Mouse (Mus musculus): ENCODE data around the gene Gls2. TPM values are rescaled to one million over a fixed set of nuclear protein-coding genes. Genes with fewer than 3 reads are reported as not detected.

The Gls2 gene
- total and polyA plus RNA-seq, 2 experiments from 2014 or later: 0.33 TPM; not detected in 1

DNA sequence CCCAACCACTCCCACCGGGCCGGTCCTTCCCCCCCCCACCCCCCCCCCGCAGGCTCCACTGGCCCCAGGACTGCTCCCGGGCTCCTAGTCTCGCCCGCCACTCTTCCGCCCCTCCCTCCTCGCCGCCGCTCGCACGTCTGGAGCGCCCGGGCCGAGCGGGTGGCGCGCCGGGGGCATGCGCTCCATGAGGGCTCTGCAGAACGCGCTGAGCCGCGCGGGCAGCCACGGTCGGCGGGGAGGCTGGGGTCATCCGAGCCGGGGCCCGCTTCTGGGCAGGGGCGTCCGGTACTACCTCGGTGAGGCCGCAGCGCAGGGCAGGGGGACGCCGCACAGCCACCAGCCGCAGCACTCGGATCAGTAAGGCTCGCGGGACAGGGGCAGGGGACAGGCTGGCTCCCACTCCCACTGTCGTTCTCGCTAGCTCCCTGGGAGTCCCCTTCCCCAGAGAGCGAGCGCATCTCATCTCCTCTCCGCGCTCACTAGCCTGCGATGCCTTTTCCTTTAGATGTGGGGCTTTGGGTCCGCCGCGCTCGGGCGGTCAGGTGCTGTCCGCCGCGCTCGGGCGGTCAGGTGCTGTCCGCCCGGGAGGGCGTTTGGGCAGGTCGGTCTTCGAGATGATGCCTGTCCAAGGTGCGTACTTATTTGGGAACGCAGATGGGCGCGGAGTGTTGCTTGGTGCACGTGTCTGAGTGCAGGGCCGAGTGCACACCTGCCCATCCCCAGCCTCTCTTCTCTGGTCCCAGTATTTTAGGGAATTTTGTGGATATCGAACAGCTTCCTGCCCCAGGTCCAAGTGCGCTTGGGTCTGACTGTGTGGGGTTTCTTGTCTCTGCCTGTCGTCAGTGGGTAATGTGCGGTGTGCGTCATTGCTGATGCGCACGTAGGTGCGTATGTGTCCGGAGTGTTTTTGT, 549 bp downstream of the Gls2 start:
- TF ChIP-seq CTCF (IDR thresholded peaks at IDR 0.05; ENCODE audit: low read depth): no peak
- TF ChIP-seq EP300 (IDR thresholded peaks at IDR 0.05; ENCODE audit: low read depth): no peak
- Histone ChIP-seq H3K36me3 (replicated peaks; ENCODE audit: control insufficient read depth, insufficient read depth, low read length) (no peaks in the 10 kb centered on the region), H3K9me3 (replicated peaks; ENCODE audit: control insufficient read depth, low read length) (no peaks in the 10 kb centered on the region), H3K4me1 (ENCODE audit: control insufficient read depth, insufficient read depth) (peaks cover 6% of the 10 kb centered on the region; the same call in 1 of the 2 replicates), H3K4me2 (ENCODE audit: low read depth, low read length) (peak overlapping the region; percentile 99), H3K27me3 (ENCODE audit: control insufficient read depth, insufficient read depth, low read length) (peaks cover 9% of the 10 kb centered on the region), H3K4me3 (ENCODE audit: low read depth, low read length) (peak overlapping the region; percentile 64), H3K9ac (replicated peaks; ENCODE audit: low read depth, low read length) (peak overlapping the region; percentile 51), H3K27ac (ENCODE audit: low read depth) (no peak overlapping the region)
- DNase-seq (ENCODE audit: low spot score) (peak; percentile 40), ATAC-seq (ENCODE audit: insufficient read depth, low read depth) (peak; percentile 78)
- 2% methylated on average over 57 of the region's 79 CpGs for WGBS

DNA sequence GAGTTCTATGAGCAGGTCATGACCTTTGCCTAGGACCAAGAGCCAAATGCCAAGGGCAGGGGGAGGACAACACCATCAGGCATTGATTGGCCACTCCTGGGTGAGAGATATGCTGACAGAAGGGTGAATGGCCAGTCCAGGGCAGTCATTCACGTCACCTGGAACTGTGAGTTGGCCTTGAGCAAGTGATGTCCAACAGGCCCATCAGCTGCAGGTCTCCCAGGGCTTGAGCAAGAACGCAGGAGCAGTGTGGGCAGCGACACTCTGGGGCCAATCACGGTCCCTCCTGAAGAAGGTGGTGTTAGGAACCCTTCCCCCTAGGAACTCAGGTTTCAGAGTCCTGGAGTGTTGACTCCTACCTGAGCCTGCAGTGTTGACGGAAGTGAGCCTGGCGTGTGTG, 7.6 kb downstream of the Gls2 start:
- TF ChIP-seq EP300 (IDR thresholded peaks at IDR 0.05; ENCODE audit: low read depth) (no peak), CTCF (IDR thresholded peaks at IDR 0.05; ENCODE audit: low read depth) (no peak)
- H3K4me1 ChIP-seq (ENCODE audit: control insufficient read depth, insufficient read depth): no peaks in the 10 kb centered on the region
- 68% methylated on average over 6 of the region's 6 CpGs for WGBS
- ATAC-seq (ENCODE audit: insufficient read depth, low read depth) (no peak), DNase-seq (ENCODE audit: low spot score) (no peak)
- H3K4me3 ChIP-seq (ENCODE audit: low read depth, low read length): no peak overlapping the region
- no peak overlapping the region for H3K27ac ChIP-seq (ENCODE audit: low read depth)
- no peaks in the 10 kb centered on the region for H3K36me3 ChIP-seq (replicated peaks; ENCODE audit: control insufficient read depth, insufficient read depth, low read length)
- H3K27me3 ChIP-seq (ENCODE audit: control insufficient read depth, insufficient read depth, low read length): no peaks in the 10 kb centered on the region
- no peak overlapping the region for H3K9ac ChIP-seq (replicated peaks; ENCODE audit: low read depth, low read length)
- H3K4me2 ChIP-seq (ENCODE audit: low read depth, low read length): no peak overlapping the region
- no peaks in the 10 kb centered on the region for H3K9me3 ChIP-seq (replicated peaks; ENCODE audit: control insufficient read depth, low read length)

DNA sequence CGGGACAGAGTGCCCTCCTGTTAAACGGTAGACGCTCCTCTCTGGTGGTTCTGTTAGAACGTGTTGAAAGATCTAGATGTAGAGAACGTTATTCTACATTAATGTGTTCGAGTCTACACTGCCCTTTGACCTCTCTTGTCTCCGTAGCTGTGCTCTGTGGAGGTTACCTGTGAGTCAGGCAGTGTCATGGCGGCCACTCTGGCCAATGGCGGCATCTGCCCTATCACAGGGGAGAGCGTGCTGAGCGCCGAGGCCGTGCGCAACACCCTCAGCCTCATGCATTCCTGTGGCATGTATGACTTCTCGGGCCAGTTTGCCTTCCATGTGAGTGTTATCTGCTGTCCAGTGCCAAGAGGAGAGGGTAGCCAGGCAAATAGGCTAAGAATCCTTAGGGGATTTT, 10.7 kb downstream of the Gls2 start:
- no peaks in the 10 kb centered on the region for H3K4me1 ChIP-seq (ENCODE audit: control insufficient read depth, insufficient read depth)
- no peak overlapping the region for H3K9ac ChIP-seq (replicated peaks; ENCODE audit: low read depth, low read length)
- 83% methylated on average over 15 of the region's 15 CpGs for WGBS
- no peak overlapping the region for H3K27ac ChIP-seq (ENCODE audit: low read depth)
- no peak overlapping the region for H3K4me3 ChIP-seq (ENCODE audit: low read depth, low read length)
- H3K36me3 ChIP-seq (replicated peaks; ENCODE audit: control insufficient read depth, insufficient read depth, low read length): 0 out of 2 replicates have a peak, but pooled peaks cover 3% of the 10 kb centered on the region
- H3K27me3 ChIP-seq (ENCODE audit: control insufficient read depth, insufficient read depth, low read length): no peaks in the 10 kb centered on the region
- DNase-seq (ENCODE audit: low spot score): no peak
- TF ChIP-seq CTCF (IDR thresholded peaks at IDR 0.05; ENCODE audit: low read depth) (no peak), EP300 (IDR thresholded peaks at IDR 0.05; ENCODE audit: low read depth) (no peak)
- ATAC-seq (ENCODE audit: insufficient read depth, low read depth): no peak
- H3K9me3 ChIP-seq (replicated peaks; ENCODE audit: control insufficient read depth, low read length): no peaks in the 10 kb centered on the region
- H3K4me2 ChIP-seq (ENCODE audit: low read depth, low read length): no peak overlapping the region

DNA sequence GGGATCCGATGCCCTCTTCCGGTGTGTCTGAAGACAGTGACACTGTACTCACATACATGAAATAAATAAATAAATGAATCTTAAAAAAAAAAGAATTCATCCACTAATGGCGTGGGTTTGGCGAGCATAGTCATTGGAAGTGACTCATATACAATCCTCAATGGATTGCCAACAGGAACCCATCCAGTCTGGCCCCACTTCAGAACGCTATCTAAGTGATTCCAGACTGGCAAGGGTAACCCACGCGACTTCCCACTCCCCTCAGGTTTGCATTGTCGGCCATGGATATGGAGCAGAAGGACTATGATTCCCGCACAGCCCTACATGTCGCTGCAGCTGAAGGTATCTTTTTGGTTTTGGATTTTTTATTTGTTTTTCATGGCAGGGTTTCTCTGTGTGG, 14.1 kb downstream of the Gls2 start:
- Histone ChIP-seq H3K36me3 (replicated peaks; ENCODE audit: control insufficient read depth, insufficient read depth, low read length) (0 out of 2 replicates have a peak, but pooled peaks cover 3% of the 10 kb centered on the region), H3K9me3 (replicated peaks; ENCODE audit: control insufficient read depth, low read length) (no peaks in the 10 kb centered on the region), H3K4me2 (ENCODE audit: low read depth, low read length) (no peak overlapping the region), H3K9ac (replicated peaks; ENCODE audit: low read depth, low read length) (no peak overlapping the region), H3K27me3 (ENCODE audit: control insufficient read depth, insufficient read depth, low read length) (no peaks in the 10 kb centered on the region), H3K4me3 (ENCODE audit: low read depth, low read length) (no peak overlapping the region), H3K27ac (ENCODE audit: low read depth) (no peak overlapping the region), H3K4me1 (ENCODE audit: control insufficient read depth, insufficient read depth) (peaks cover 10% of the 10 kb centered on the region)
- TF ChIP-seq EP300 (IDR thresholded peaks at IDR 0.05; ENCODE audit: low read depth): no peak
- no peak for TF ChIP-seq CTCF (IDR thresholded peaks at IDR 0.05; ENCODE audit: low read depth)
- DNase-seq (ENCODE audit: low spot score) (no peak), ATAC-seq (ENCODE audit: insufficient read depth, low read depth) (no peak)
- WGBS: 90% methylated on average over 10 of the region's 10 CpGs

DNA sequence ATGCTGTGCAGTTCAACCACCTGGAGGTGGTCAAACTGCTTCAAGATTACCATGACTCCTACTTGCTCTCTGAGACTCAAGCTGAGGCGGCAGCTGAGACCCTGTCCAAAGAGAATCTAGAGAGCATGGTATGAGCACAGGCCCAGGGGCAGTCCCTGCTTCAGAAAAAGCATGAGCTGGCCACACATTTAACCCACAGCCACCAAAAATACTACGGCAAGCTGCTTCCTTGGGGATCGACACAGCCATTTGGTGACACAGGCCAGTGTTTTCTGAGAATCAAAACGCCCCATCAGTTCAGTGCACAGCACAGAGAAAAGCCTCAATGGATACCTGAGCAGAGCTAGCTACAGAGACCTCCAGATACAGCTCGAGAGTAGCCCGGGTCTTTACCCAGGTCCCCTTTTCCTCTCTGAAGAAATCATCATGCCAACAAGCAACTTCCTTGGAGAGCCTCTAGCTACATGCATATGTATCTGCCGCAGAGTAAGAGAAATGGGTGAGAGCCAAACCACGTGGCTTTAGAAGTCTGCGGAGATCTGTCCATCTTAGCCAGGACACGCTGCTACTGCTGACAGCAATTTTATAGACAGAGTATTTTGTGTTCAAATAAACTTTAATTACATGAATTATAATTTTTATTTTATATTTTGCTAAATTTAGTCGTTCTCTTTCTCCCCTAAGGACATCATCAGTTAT, 15.2 kb downstream of the Gls2 start:
- no peak overlapping the region for H3K9ac ChIP-seq (replicated peaks; ENCODE audit: low read depth, low read length)
- no peaks in the 10 kb centered on the region for H3K27me3 ChIP-seq (ENCODE audit: control insufficient read depth, insufficient read depth, low read length)
- H3K4me3 ChIP-seq (ENCODE audit: low read depth, low read length): no peak overlapping the region
- H3K4me1 ChIP-seq (ENCODE audit: control insufficient read depth, insufficient read depth): peaks cover 10% of the 10 kb centered on the region
- DNase-seq (ENCODE audit: low spot score) (no peak), ATAC-seq (ENCODE audit: insufficient read depth, low read depth) (no peak)
- H3K27ac ChIP-seq (ENCODE audit: low read depth): no peak overlapping the region
- H3K36me3 ChIP-seq (replicated peaks; ENCODE audit: control insufficient read depth, insufficient read depth, low read length): 0 out of 2 replicates have a peak, but pooled peaks cover 3% of the 10 kb centered on the region
- TF ChIP-seq EP300 (IDR thresholded peaks at IDR 0.05; ENCODE audit: low read depth) (no peak), CTCF (IDR thresholded peaks at IDR 0.05; ENCODE audit: low read depth) (no peak)
- H3K9me3 ChIP-seq (replicated peaks; ENCODE audit: control insufficient read depth, low read length): no peaks in the 10 kb centered on the region
- WGBS: 89% methylated on average over 11 of the region's 11 CpGs
- H3K4me2 ChIP-seq (ENCODE audit: low read depth, low read length): no peak overlapping the region

Data from heart, postnatal 0 days (tissue).